Mouse (Mus musculus) spleen, adult 2 months (tissue): Measurements from ENCODE around the gene Cep57l1. TPM values are rescaled to one million over a fixed set of nuclear protein-coding genes. Genes with fewer than 3 reads are reported as not detected.

Experiments
- DNase-seq, 2 experiments: peaks; one replicate each; pipeline versions ENCODE4 v3.0.0 to v3.0.0-alpha.2; 2012 to 2021; ENCODE audit warnings: low spot score in 2 of 2, low read depth in 1 of 2
- H3K27ac ChIP-seq: fragments of 200-500 bp; 2 replicates; pipeline ENCODE4 v1.5.1; 2012; ENCODE audit warnings: low read length, inconsistent platforms; ENCODE audit not compliant: insufficient read depth
- H3K27me3 ChIP-seq: fragments of 200-500 bp; 2 replicates; pipeline ENCODE4 v1.6.1; 2012; ENCODE audit warnings: mild to moderate bottlenecking, moderate library complexity, low read length, inconsistent platforms; ENCODE audit not compliant: control insufficient read depth, insufficient read depth
- H3K36me3 ChIP-seq: fragments of 200-500 bp; 2 replicates; pipeline ENCODE4 v1.6.1; 2012; ENCODE audit warnings: mild to moderate bottlenecking, low read length, inconsistent platforms; ENCODE audit not compliant: control insufficient read depth, insufficient read depth
- H3K4me1 ChIP-seq: fragments of 200-500 bp; 2 replicates; pipeline ENCODE4 v1.6.1; 2011; ENCODE audit warnings: inconsistent platforms; ENCODE audit not compliant: control insufficient read depth, insufficient read depth, insufficient read length
- H3K4me3 ChIP-seq: fragments of 200-500 bp; 2 replicates; pipeline ENCODE4 v1.5.1; 2011; ENCODE audit warnings: mild to moderate bottlenecking, inconsistent platforms; ENCODE audit not compliant: insufficient read depth, insufficient read length; ENCODE audit errors: extremely low read depth
- CTCF ChIP-seq: fragments of 200-500 bp; IDR thresholded peaks from 2 replicates; pipeline ENCODE4 v1.5.1; 2011; ENCODE audit warnings: mild to moderate bottlenecking, inconsistent platforms; ENCODE audit not compliant: insufficient read depth, insufficient read length, insufficient replicate concordance; ENCODE audit errors: extremely low read depth
- POLR2A ChIP-seq: fragments of 200-500 bp; IDR thresholded peaks from 2 replicates; pipeline ENCODE4 v1.6.1; 2011; ENCODE audit warnings: low read depth, low read length, inconsistent platforms
- WGBS: fragments of 180-500 bp; shearing (Covaris S2); methylation state at CpG from one replicate; pipeline ENCODE4 v1.1.7; 2018; 5-methylcytosine and 5-hydroxymethylcytosine counted together
- polyA plus RNA-seq: library from polyadenylated mRNA; depleted of rRNA; stranded (reverse); fragments of >200 nt; gene quantifications from 2 replicates; pipeline ENCODE4 v1.2.3, GENCODE M21; 2012

The Cep57l1 gene
- polyA plus RNA-seq, 1 experiment: 1.4 TPM

DNA sequence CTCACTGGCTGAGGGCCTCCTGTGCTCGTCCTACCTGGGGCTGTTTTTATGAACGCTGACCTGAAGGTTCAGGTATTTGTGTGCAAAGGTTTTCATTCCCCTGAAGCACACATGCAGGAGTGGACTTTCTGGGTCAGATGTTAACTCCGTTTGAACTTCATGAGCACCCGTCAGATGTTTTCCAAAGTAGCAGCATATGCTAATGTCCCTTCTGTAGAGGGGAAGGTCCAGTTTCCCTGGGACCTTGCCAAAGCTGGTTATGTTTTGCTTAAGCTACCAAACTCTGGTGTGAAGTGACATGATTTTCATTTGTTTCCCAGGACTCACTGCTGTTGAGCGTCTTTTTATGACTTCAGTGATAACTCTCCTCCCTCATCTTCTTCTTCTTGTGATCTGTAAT is 110.0 kb downstream of the Cep57l1 start:
- no peak overlapping the region for H3K27ac ChIP-seq
- no peaks in the 10 kb centered on the region for H3K4me1 ChIP-seq
- TF ChIP-seq CTCF (no peak), POLR2A (no peak)
- no peak overlapping the region for H3K4me3 ChIP-seq
- H3K36me3 ChIP-seq: no peaks in the 10 kb centered on the region
- H3K27me3 ChIP-seq: no peaks in the 10 kb centered on the region
- WGBS: 86% methylated on average over 5 of the region's 5 CpGs
- no peak for DNase-seq

DNA sequence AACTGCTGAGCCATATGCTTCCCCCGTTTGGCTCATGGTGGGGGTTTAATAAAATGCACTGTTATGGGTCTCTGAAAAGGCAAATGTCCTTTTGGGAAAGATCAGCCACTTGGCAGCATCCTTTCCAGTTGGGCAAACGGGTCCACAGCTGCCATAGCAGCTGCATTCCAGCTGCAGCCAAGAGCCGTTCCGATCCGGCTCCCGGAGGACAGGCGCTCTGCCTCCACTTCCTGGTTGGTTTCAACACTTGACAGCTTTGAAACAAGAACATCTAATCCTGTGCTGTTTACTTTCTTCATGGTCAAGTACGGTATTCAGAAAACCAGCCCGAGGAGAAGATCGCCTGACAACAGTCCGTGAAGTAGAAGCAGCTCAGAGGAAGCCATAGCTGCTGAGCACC is 112.6 kb downstream of the Cep57l1 start:
- Histone ChIP-seq H3K4me3 (no peak overlapping the region), H3K27ac (no peak overlapping the region), H3K36me3 (no peaks in the 10 kb centered on the region), H3K27me3 (no peaks in the 10 kb centered on the region), H3K4me1 (no peaks in the 10 kb centered on the region)
- WGBS: 83% methylated on average over 11 of the region's 11 CpGs
- TF ChIP-seq CTCF (no peak), POLR2A (no peak)
- no peak for DNase-seq

DNA sequence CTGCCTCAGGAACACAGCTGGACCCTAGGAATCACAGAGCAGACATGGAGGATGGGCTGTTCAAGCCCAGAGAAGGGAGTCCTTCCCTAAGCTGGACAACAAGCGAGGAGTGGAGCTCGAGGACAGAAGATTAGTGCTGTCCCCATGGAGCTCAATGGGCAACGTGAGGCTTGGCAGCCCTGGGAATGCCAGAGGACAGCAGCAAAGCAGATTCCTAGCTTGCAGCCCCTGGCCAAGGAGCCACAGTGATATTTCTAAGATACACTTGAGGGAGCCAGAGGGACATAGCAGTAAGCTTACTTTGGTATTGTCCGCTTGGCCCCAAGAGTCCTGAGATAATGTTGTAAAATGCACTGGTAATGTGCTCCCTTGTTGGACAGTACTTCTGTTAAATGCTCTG is 118.7 kb downstream of the Cep57l1 start:
- no peak overlapping the region for H3K4me3 ChIP-seq
- no peaks in the 10 kb centered on the region for H3K27me3 ChIP-seq
- peaks cover 3% of the 10 kb centered on the region; the same call in 1 of the 2 replicates for H3K4me1 ChIP-seq
- no peak overlapping the region for H3K27ac ChIP-seq
- 87% methylated on average over 4 of the region's 4 CpGs for WGBS
- no peaks in the 10 kb centered on the region for H3K36me3 ChIP-seq
- TF ChIP-seq POLR2A (no peak), CTCF (no peak)
- DNase-seq: no peak

DNA sequence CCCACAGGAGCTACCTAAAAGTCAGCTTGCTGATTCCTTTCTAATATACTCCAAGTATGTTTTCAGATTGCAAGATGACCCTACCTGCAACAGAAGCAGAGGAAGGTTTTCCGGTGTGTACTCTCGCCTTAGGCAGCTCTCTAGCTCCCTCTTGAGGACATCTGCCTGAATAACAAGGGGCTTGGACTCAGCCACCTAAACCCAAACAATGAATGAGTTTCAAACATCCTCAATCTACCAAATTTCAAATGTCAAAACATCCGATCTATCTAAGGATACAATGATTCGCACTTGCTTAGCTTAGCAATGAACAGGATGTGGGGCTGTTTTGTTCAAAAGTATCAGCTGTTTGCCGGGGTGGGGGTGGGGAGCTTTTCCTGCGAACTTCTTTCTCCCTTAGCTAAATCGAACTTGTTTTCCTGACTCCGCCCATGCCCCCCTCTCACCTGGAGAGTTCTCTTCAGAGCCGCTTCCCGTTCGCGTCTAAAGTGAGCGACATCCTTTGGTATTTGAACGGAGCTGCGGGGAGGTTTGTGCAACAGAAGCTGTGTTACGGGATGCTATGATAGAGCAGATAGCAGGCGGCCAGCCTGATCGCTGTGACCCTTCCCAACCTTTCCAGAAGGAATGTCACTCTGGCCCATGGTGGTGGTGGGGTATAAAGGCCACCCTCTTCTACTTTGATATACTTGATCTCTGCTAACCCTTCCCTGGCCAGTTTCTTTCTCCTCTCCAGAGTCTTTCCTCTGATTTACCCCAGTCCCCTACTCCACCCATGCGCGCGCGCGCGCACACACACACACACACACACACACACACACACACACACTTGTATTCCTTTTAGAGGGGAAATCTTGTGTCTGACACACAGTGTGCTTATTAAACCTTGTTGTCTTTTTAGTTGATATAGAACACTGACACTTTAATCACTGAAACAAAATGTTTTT is 119.5 kb downstream of the Cep57l1 start:
- Histone ChIP-seq H3K27me3 (no peaks in the 10 kb centered on the region), H3K36me3 (no peaks in the 10 kb centered on the region), H3K4me1 (peaks cover 3% of the 10 kb centered on the region; the same call in 1 of the 2 replicates), H3K4me3 (0 out of 2 replicates have a peak overlapping the region, but pooled peaks have one; percentile 21), H3K27ac (no peak overlapping the region)
- WGBS: 21% methylated on average over 24 of the region's 24 CpGs
- TF ChIP-seq CTCF (peak; percentile 78; the same call in 1 of the 2 replicates), POLR2A (no peak)
- DNase-seq: peak; percentile 52 to 70

DNA sequence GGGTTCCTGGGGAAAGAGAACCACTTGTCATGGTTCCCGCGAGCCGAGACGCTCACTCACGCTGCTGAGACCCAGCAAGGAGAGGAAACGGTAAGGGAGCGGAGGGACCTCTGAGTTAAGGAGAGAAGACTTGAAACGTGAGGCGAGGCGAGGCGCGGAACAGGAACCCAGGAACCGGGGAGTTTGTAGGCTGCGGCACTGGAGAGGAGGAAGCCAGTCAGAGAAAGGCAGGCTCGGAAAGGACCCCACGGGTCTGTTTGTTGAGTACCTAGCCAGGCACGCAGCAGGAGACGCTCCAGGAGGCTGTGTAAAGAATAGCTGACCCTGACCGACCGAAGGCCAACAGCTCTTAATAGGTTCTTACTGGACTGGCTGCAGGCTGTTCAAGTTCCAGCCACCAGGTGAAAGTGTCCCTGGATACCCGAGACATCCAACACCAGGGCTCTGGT is 125.1 kb downstream of the Cep57l1 start:
- 0 out of 2 replicates have a peak, but pooled peaks cover 2% of the 10 kb centered on the region for H3K27me3 ChIP-seq
- H3K36me3 ChIP-seq: no peaks in the 10 kb centered on the region
- H3K4me3 ChIP-seq: no peak overlapping the region
- no peaks in the 10 kb centered on the region for H3K4me1 ChIP-seq
- TF ChIP-seq CTCF: no peak
- TF ChIP-seq POLR2A: no peak
- no peak for DNase-seq
- WGBS: 4% methylated on average over 21 of the region's 21 CpGs
- no peak overlapping the region for H3K27ac ChIP-seq

DNA sequence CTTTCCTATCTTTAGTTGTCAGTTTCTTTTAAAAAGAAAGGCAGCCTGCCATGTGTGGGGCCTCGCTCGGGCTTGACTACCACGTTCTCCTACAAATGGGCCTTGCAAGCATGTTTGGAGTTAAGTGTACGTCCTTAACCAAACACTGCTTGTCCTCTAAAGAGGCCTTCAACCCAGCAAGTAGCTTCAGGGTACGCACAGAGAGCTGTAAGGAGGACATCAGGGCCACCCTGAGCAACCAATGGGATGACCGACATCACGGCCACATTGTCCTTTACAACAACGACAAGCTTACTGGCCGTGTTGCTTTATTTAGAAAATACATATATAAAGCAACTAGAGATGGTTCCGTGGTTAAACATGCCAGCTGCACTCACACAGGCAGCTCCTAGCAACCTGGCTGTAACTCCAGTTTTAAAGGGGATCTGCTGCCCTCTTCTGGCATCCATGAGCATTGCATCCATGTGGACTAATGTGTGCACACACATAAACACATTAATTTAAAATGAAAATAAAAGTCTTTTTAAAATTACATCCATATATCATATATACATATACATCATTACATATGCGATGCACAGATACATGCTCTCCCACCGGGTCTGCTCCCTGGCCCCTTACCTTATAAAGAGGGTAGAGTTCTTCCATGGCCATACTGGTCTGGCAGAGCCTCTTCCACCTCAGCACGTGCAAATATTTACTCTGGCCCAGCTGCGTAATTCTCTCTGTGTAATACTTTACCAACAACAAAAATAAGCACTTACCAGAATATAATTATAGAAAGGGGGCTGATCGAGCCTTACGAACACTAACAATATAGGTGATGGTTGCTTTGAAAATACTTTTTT is 126.9 kb downstream of the Cep57l1 start:
- TF ChIP-seq CTCF: peak; percentile 71; the same call in 1 of the 2 replicates
- no peak for TF ChIP-seq POLR2A
- 0 out of 2 replicates have a peak, but pooled peaks cover 2% of the 10 kb centered on the region for H3K27me3 ChIP-seq
- peak; percentile 61 to 85 for DNase-seq
- no peak overlapping the region for H3K27ac ChIP-seq
- H3K4me1 ChIP-seq: no peaks in the 10 kb centered on the region
- H3K4me3 ChIP-seq: no peak overlapping the region
- WGBS: 46% methylated on average over 16 of the region's 16 CpGs
- H3K36me3 ChIP-seq: no peaks in the 10 kb centered on the region
